Mouse (Mus musculus): ENCODE data around the gene Apold1. TPM values are rescaled to one million over a fixed set of nuclear protein-coding genes. Genes with fewer than 3 reads are reported as not detected.

The Apold1 gene
- polyA plus RNA-seq, 1 experiment from 2014 or later: 1.7 TPM

Other genes with a start within 250 kb of the Apold1 start
- gene Dusp16, start 189.1 kb upstream of the Apold1 start, polyA plus RNA-seq (2015; fragmentation: Nextera tagmentation; extraction: Ambion mirVana): 10.5 and 11.6 TPM in 2 replicates
- 2.0 and 2.6 TPM in 2 replicates for gene Crebl2, start 151.6 kb upstream of the Apold1 start, polyA plus RNA-seq (2015; fragmentation: Nextera tagmentation; extraction: Ambion mirVana)
- 9.6 and 10.7 TPM in 2 replicates for gene Gpr19, start 83.1 kb upstream of the Apold1 start, polyA plus RNA-seq (2015; fragmentation: Nextera tagmentation; extraction: Ambion mirVana)
- gene Cdkn1b, start 61.3 kb upstream of the Apold1 start, polyA plus RNA-seq (2015; fragmentation: Nextera tagmentation; extraction: Ambion mirVana): 18.4 and 19.3 TPM in 2 replicates
- 123 and 125 TPM in 2 replicates for gene Ddx47, start 29.9 kb downstream of the Apold1 start, polyA plus RNA-seq (2015; fragmentation: Nextera tagmentation; extraction: Ambion mirVana)
- gene Gprc5a, start 83.9 kb downstream of the Apold1 start, polyA plus RNA-seq (2015; fragmentation: Nextera tagmentation; extraction: Ambion mirVana): 72.4 and 85.7 TPM in 2 replicates
- not detected in 2 replicates for gene Gprc5d, start 136.6 kb downstream of the Apold1 start, polyA plus RNA-seq (2015; fragmentation: Nextera tagmentation; extraction: Ambion mirVana)
- gene Fam234b, start 216.3 kb downstream of the Apold1 start, polyA plus RNA-seq (2015; fragmentation: Nextera tagmentation; extraction: Ambion mirVana): 21.1 and 23.3 TPM in 2 replicates
- gene Hebp1, start 216.3 kb downstream of the Apold1 start, polyA plus RNA-seq (2015; fragmentation: Nextera tagmentation; extraction: Ambion mirVana): 9.6 and 10.0 TPM in 2 replicates